Mouse (Mus musculus) neutrophil, adult 5-6 weeks (primary cell): Measurements from ENCODE around the gene Txndc11. TPM values are rescaled to one million over a fixed set of nuclear protein-coding genes. Genes with fewer than 3 reads are reported as not detected.
"Not testable (repeated sequence)": the region's sequence is repeated elsewhere in the genome, so short reads cannot be mapped to it uniquely, and the experiment has no call there.

ENCODE experiments used
- ATAC-seq: fragments of 151-379, 151-347 bp; 2 replicates; pipeline ENCODE4 v1.8.0; 2017; ENCODE audit warnings: mild to moderate bottlenecking, moderate TSS enrichment; ENCODE audit not compliant: insufficient number of reproducible peaks, poor library complexity, low FRiP score, severe bottlenecking; ENCODE audit errors: extremely low read depth
- total RNA-seq: library from RNA; stranded (forward); fragments of 200-1000 nt; gene quantifications from 2 replicates; pipeline ENCODE4 v1.2.3, GENCODE M21; 2017

Txndc11 gene
- total RNA-seq = 44.1 and 46.4 TPM in 2 replicates

DNA sequence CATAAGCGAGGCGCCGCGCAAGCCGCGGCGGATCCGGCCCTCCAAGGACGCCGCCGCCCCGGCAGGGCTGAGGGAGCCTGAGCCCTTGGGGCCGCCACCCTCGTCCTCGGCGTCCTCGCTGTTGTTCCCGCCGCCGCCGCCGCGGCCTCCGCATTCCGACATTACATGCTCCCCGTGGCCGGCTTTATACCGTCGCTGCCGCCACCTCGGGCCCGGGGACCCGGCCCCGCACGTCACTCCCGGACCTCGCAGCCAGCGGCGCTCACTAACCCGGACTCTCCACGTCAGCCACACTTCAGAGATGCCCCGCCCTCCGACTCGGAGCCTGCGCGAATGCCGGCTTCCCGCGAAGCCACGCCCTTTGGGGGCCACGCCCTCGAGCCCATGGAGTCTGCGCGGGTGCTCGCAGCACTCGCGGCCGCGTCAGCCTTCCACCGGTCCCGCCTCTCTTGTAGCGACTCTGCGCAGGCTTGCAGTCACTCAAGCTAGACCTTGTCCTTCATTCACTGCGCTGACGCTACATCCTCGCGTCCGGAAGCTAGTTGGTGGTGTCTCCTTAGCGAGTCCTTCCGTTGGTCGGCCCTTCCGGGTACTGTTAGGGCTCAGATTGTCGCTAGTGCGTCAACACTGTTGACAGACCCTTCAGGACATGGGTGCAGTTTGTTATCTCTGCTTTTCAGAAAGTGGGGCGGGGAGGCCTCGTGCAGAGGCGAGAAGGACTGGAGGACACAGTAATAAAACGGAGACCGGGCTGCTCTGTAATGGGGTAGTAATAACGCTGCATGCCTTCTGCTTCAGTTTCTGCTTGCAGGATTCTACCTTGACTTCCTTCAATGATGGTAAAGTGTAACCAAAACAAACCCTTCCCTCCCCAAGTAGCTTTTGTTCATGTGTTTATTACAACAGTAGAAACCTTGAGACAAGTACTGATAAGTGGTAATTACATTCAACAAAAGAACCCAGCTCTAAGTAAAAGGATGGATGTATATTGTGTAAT, at the start of gene Txndc11:
TSS of gene Txndc11 (minus strand) at position 303 of the 997 bp plus-strand sequence.
- peak; percentile 92 for ATAC-seq

DNA sequence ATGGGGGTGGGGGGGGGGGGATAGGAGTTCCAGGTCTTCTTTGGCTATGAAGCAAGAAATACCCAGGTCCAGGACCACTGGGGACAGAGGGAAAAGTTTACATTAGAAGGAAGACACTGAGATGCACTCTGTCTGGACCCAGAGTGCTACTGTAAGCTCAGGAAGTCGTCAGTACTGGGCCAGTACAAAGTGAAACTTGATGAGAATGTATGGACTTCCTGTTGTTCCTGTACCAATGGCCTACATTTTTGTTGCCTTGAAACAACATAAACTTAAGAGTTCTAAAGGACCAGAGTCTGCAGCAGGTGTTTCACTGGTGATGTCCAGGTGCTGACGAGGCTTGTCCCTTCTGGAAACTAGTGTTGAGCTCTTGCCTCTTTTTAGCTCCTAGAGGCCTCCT, 43.0 kb upstream of the Txndc11 start:
- ATAC-seq = no peak

DNA sequence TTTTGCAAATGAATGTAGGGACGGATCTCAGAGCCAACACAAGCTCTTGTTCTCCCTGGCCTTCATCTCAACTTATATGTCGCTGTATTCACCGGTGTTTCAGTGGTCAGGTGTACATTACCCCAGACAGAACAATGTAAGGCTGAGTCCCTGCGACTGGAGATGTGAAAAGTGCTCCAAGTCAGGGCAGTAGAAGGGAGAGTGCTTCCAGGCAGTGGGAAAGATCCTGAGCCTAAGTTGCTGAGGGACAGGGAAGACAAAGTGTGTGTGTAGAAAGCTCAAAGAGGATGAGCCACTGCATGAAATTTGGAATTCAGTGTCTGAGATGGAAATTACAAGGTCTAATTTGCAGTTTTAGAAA, 42.4 kb upstream of the Txndc11 start:
- ATAC-seq = no peak

DNA sequence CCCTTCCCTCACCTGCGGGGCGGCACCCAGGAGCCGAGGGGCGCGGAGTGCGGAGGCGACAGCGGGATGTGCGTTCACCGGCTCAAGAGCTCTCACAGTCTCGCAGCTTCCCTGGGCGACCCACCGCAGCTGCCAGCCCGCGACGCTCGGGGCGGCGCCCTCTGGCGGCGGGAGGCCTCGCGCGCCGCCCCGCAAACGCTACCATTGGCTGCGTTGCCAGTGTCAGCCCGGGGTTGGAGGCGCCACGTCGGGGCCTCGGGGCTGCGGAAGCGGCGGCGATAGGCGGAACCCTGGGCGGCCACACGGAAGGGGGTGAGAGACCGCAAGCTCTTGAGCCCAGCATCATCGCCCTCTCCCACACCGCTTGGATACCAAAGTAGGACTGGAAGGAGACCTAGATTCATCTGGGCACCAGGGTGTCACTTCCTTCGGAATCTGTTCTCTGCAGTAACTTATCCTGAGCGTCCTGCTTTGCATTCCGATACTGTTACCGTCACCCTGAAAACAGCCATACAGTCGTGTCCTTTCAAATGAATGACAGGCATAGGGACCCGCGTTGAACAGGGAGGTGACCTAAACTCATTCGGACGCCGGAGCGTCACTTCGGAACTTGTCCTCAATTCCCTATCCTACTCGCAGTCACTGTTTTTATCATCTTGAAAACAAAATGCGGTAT, 41.9 kb upstream of the Txndc11 start, which contains the start of gene Zc3h7a:
TSS of gene Zc3h7a (minus strand) at position 186 of the 676 bp plus-strand sequence.
- peak; percentile 85 for ATAC-seq

DNA sequence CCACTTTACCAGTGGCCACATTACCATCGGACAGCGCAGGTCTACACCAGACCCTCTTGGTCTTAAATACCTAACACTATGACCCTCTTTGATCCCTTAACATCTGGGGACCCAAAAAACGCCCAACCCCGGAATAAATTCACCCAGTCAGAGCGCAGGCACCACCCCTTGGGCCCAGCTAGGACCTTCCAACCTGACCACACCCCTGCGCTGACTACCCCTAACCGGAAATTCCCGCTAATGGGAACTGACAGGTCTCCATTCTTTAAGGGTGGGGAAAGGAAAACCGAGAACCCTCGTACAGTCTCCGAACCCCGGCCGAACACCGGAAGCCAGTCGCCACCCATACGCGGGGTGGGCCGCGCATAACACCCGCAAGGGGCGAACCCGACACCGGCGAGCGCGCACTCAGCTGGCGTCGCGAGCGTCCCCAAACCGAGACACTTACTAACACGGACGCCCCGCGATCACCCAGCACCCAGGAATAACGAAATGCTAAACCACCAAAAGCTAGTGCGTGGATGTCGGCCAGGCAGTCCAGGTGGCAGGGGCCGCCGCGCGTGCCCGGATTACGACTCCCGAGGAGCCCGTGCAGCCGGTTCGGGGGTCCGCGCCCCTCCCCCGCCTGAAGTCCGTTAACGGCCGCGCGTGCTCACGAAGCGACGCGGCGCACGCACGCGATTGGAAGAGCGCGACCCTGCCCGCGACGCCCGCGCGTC, 41.2 kb upstream of the Txndc11 start:
- no peak for ATAC-seq

DNA sequence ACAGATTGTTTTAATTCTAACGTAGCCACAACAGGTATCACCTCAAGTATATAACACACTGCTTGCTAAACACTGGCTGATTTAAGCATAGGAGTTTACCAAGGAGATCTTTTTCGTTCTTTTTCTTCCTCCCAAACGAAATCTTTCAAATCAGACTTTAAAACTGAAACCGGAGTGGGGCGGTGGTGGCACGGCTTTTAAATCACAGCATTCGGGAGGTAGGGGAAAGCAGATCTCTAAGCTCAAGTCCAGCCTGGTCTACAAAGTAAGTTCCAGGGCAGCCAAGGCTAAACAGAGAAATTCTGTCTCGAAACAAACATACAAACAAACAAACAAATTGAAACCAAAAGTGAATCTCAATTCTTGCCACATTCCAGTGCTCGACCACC, 40.6 kb upstream of the Txndc11 start:
- no peak for ATAC-seq

DNA sequence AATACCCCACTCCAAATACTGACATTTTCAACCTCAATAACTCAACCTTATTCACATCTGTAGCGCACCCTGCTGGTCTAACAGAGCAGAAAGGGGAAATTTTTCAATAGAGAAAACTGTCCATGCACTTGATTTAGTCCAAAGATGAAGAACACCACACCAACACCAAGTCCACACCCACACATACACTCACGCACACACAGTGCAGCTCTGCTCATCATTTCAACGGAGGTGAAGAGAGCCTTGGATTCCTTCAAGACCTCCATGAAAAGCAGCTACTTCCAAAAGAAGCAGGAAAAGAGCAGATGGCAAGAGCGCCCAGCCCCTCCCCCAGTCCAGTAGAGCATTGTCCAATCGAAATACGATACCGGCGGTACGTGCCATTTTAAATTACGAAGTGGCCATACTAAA, 40.2 kb upstream of the Txndc11 start:
- peak; percentile 48 for ATAC-seq

DNA sequence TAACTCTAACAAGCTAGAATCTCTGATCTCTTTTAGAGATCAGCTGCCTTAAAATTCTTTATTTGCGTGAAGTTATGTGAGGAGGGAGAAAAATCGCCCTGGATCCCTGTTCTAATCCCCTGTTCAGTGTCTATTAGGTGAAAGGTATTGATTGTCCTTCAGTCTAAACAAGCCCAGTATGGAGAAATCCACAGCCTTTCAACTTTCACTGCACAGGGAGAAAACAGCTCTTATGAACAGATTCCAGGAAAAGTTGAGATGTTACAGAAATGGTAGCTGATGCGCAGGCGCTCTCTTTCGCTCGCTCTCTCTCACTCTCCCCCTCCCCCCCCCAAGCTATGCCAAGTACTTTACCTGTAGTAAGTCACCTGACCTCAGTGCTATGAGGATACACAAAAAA, 37.2 kb upstream of the Txndc11 start:
- ATAC-seq = no peak

DNA sequence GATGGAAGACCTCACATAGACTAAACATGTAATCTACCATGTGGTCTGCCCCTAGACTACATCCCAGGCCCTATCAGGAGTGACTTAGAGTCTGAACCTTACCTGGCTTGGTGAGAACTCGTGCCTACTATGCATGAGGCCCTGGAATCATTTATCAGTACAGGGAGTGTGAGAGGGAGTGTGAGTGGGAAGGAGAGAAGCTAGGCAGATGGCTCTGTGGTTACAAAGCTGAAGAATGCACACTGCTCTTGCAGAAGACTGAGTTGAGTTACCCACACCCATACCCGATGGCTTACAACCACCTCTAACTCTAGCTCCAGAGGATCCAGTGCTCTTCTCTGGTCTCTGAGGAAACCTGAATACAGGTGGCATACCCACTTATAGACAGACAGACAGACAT, 32.0 kb upstream of the Txndc11 start:
- ATAC-seq = no peak

DNA sequence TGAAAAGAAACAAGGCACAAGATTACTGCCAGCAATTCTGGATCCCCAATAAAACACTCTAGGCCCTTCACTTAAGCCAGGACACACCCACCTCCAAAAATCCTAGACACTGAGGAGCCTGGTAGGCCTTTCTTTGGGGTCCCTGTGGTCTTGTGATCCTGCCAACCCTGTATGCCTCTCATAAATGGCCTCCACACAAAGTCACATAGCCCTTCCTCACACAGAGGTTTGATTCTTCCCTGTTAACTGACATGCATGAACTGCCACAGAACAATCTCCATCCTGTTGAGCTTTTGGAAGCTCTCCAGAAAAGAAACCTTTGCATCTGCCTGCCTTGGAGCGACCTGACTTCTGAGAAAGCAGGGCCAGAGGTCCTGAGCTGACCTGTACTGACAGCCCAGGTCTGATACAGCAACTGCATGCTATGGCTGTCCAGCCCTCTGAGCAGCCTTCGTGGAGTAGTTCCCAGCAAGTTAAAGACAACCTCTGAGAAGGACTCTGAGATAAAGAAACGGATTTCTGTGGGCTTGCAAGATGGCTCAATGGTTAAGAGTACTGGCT, 30.3 kb upstream of the Txndc11 start:
- ATAC-seq = no peak

DNA sequence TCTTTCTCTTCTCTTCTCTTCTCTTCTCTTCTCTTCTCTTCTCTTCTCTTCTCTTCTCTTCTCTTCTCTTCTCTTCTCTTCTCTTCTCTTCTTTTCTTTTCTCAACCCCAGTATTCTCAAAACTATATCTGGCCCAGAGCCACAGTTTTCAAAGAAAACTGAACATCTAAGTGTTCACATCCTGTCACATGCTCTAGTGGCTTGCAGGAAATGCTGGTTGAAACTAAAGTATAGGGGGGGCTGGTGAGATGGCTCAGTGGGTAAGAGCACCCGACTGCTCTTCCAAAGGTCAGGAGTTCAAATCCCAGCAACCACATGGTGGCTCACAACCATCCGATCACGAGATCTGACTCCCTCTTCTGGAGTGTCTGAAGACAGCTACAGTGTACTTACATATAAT, 23.3 kb upstream of the Txndc11 start:
- ATAC-seq = peak; percentile 39; the same call in 1 of the 2 replicates

DNA sequence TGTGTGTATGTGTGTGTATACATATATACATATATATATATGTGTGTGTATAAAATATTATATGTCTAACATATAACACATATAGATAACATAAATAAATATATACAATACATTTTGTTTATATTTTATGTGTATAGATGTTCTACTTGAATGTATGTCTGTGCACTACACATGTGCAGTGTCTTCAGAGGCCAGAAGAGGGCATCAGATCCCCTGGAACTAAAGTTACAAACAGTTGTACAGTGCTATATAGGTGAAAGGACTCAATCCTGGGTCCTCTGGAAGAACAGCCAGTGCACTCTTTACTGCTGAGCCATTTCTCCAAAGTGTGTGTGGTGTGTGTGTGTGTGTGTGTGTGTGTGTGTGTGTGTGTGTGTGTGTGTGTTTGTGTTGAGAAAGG, 20.1 kb upstream of the Txndc11 start:
- ATAC-seq = no peak

DNA sequence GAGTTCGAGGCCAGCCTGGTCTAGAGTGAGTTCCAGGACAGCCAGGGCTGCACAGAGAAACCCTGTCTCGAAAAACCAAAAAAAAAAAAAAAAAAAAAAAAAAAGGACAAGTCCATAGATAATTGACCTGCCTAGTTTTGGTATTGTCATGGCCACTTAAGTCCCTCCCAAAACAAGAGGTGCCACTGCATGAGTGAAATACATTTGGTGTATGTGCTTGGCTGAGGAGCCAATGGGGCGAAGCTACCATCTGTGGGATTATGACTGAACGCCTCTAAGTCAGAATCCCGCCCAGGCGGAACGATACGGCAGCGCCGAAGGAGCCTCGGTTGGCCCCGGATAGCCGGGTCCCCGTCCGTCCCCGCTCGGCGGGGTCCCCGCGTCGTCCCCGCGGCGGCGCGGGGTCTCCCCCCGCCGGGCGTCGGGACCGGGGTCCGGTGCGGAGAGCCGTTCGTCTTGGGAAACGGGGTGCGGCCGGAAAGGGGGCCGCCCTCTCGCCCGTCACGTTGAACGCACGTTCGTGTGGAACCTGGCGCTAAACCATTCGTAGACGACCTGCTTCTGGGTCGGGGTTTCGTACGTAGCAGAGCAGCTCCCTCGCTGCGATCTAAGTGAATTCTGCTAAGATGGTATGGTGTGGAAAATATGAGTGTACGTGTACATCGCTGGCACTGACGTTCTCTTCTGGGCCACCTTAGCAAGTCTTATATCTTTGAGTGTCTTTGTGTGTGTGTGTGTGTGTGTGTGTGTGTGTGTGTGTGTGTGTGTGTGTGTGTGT, 9.4 kb upstream of the Txndc11 start:
- ATAC-seq = not testable (repeated sequence)

DNA sequence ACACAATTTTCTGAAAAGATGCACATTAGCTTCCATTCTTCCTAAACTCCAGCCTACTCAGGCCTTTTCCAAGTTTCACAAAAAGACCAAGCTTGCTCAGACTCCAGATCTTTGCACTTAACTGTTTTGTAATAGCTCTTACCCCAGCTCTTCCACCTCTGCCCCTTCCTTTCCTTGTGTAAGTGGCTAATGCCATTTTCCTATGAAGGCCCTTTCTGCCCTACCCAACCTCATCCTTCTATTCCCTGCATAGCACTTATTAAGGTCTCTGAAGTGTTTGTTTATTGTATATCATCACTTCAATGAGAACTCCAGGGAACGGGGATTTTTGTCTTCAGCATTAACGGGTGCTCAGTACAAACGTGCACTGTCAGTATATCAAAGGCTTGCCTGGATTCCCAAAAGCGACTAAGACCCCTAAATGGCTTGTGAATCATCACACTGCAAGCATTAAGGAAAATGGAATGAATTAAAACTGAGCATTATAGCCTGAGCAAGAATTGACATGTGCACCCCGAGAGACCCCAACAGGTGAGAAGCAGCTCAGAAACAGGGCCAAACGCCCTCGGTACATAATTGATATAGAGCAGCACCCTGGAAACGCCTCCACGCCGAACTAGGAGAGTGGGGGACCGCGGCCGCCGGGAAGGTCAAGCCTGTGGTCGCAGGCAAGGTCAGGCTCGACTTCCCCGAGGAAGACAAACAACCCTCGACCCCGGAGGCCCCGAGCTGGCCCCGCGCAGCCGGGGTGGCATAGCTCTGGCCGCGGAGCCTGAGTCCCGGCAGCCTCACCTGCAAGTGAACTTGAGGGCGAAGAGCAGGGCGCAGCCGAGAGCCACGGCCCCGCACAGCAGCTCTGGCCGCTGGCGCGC, 738 bp downstream of the Txndc11 start:
- ATAC-seq = no peak

DNA sequence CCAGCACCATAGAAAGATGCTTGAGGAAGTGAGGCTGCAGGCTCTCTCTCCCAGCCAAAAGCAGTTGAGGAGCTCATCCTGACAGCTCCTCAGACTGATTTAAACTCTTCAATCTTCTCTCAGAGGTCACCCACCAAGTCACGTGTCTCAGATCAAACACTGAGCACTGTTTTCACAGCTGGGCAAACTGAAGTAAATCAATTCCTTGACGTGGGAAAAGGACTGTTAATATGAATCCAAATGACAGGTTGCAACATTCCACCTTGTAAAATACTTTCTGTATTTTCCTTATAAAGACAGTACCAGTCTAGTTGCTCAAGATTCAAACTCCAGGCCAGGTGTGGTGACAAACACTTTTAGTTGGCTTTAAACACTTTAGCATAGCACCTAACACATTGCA, 1.6 kb downstream of the Txndc11 start:
- no peak for ATAC-seq

DNA sequence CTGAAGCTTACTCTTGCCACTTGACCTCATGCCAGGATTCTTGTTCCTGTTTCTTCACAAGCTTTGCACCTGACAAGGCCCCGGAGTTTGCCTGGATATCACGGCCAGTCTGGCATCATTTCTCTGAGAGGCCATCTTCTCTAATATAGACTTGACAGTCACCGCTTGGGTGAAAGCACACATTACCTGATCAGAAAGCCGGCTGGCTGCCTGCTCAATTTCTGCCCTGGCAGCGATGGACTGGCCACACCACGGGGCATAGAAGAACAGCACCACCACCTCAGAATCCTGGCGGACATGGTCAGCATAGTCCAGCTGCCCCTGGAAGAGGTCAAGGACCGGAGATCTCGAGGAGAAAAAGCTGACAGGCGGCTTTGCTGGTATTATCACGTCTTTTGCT, 6.1 kb downstream of the Txndc11 start:
- ATAC-seq = no peak

DNA sequence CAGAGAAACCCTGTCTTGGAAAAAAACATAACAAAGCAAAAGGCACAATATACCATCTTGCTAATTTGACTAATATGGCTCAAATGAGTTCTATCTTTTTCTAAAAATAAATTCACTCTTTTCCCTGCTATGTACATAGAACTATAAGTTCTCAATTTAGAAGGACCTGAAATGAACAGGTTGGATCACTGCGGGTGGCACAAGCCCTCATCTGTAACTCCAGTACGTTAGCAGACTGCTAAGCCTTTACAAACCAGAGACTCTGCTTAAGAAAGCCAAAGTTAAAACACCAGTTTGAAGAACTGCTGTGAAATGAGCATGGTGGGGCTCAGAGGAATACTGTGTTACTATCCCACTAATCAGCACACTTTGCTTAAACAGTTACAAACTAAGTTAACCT, 9.1 kb downstream of the Txndc11 start:
- ATAC-seq = no peak

DNA sequence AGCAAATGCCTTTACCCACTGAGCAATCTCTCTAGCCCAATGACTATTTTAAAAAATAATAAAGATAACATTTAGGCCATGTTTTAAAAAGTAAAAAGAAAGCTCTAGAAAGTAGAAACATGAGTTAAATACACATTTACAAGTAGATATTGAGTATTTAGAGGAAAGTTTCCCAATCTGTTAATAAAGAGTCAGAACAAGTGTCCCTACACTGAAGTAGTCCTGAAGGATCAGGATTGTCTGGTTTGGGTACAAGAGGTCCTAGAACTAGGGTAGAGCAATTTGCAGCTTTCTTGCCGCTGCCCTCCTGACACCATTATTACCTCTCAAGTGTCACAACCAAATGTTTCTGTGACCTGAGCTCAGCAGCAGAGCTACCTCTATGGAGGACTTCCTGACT, 10.3 kb downstream of the Txndc11 start:
- no peak for ATAC-seq
